Mouse (Mus musculus): Measurements from ENCODE around the gene Uqcrq.

Gene Uqcrq

DNA sequence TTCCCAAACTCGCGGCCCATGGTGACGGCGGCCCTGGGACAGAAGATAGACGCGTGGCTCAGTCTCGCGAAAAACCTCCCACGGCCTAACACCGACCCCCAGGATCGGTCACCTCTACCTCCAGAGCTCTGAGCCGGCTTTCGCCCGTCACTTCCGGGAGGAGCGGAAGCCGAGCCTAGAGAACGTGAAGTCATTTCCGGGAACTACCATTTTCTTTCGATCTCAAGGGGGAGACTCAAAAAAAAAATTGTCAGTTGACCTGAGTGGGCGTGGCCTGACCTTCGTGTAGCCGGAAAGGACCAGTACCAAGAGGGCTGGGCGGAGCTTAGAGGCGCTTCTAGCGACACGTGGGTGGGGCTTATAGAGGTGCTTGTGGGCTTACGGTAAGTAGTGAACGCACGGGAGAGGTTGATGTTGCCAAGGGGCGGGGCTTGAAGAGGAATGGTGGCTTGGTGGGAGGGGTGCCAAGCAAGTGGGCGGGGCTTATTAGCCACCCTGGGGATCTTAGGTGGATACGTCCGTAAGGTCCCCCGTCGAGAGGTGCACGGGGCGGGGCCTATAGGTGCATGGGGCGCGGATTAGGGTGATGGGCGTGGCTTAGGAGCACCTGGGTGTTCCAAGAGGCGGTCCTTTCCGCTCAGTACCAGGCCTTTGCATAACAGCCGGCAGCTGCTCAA, at the start of gene Uqcrq, which contains the start of gene Gdf9:
Gene Uqcrq, minus strand, starts transcription at position 162 of the 677 bp plus-strand sequence.
Gene Gdf9, plus strand, starts transcription at position 354 of the 677 bp plus-strand sequence.
- peak; percentile 92 for DNase-seq (ENCODE audit: low spot score)

DNA sequence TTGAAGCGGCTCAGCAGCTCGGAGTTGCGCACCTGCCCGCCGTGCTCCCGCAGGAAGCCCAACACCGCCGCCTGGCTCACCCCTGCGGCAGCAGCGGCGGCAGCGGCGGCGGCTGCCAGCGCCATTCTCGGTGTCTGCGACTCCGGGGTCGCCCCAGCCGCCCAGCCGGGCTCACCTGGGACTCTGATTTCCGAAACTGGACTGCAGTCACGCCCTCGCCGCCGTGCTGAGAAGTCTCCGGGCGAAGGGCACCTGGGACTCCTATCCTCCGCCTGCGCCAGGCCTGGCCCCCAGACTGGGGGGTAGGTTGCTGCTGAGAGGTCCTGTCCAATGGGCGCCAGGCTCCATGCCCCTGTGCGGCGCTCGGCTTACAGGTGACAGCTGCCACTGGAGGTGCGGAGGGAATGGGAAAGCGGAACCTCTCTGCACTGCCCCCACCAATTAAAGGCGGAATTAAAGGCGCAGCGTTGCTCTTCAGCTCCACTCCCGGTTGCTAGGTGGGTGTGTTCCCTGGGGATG, 49.2 kb upstream of the Uqcrq start, which contains the start of the genes Gm9945 and Sowaha:
Gene Gm9945, plus strand, starts transcription at position 384 of the 519 bp plus-strand sequence.
Gene Sowaha, minus strand, starts transcription at position 492 of the 519 bp plus-strand sequence.
- DNase-seq (ENCODE audit: low spot score) = no peak

DNA sequence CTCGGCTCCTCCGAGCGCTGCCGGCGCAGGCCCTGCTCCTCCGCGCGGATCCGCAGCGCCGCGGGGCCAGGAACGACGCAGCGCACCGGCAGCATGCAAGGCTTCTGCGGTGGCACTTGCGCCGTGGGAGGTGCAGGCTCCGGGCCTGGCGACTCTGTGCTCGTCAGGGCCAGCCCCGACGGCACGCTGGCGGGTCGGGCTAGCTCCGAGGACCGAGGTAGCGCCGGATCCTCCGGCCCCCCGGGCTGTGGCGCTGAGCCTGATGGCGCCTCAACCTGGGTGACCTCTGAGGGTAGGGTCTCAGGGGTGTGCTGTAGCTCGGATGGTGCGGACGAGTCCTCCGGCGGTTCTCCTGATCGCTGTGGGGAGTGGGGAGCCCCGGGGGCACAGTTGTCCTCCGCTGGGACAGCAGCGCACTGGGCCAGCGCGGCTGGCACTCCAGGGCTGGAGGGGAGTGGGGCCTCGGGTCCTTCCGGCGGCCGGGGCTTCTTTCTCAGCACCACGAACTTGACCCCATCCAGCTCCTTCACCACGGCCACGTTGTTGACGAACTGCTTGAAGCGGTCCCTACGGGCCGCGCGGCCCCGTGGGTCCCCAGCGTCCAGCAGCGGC, 48.6 kb upstream of the Uqcrq start:
- no peak for DNase-seq (ENCODE audit: low spot score)

DNA sequence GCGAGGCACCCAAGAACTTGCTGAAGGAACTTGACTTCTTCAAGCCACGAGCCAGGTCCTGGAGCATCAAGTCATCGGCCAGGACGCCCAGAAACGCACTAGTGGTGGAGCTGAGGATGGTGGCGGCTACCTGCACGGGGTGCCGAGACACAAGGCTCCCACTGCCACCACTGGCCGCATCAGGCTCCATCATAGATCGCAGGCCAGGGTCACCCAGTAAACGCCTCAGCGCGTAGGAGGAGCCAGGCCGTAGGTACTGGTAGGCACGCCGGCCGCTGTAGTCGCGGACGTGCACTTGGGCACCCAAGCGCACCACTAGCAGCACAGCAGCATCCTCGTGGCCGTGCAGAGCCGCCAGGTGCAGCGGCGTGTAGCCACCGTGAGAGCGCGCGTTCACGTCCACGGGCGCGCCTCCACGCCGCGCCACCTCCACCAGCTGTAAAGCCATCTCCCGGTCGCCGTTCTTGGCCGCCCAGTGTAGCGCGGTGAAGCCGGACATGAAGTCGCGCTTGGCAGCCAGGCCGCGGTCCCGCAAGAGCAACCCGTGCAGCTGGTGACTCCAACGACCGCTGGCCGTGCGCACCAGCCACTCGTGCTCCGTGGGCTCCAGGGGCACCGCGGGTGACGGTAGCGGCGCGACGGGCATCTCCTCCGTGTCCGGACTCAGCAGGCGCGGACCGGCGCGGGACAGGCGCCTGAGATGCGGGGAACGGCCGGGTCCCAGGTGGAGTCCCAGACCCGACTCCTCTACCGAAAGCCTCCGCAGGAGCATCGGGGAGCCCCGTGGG, 47.9 kb upstream of the Uqcrq start:
- no peak for DNase-seq (ENCODE audit: low spot score)

DNA sequence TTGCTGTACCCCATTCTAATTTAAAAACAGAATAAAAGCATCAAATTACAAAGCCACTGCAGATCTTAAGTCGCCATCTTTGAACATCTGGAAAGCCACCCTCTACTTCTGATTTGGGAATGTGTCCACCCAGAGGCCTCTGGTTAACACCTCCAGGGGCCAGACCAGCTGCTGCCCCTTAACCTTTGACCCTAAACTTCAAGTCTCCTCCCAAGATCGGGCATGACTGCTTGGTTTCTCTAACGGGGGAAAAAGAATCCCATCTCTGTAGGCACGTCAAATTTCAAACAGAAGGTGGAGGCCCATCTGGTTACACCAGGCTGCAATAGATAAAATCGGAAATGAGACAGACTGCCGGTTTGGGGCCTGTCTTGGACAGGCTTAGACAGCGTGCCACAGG, 47.2 kb upstream of the Uqcrq start:
- DNase-seq (ENCODE audit: low spot score) = no peak

DNA sequence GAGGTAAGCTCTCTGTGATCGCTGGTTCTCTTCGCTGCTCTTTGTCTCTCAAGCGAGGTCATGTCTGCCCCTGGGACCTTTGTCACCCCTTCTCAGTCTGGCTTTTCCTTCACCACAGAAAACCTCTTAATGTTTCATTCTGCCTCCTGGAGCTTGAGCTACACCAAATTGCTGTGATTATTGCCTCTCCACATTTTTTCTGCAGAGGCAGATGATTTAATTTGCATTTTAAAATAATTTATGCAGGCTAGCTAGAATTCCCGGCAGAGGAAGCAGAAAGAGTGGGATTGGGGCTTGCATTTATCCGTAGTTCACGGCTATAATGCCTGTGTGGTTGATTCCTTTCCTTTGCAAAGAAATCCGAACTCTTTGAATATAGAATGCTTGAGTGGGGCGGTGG, 45.0 kb upstream of the Uqcrq start:
- DNase-seq (ENCODE audit: low spot score) = no peak

DNA sequence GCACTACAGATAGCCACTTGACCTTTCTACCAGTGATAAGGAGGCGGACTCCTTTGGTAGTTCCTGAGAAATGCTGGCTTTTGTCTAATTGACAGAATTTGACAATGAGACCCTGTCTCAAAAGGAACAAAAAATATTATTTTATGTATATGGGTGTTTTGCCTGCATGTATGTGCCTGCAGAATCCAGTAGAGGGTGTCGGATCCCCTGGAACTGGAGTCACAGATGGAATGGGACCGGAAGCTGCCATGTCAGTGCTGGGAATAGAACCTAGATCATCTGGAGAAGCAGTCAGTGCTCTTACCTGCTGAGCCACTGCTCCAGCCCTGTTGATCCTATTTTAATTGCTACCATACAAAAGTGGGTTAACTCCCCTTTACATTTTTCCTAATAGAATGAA, 42.1 kb upstream of the Uqcrq start:
- no peak for DNase-seq (ENCODE audit: low spot score)

DNA sequence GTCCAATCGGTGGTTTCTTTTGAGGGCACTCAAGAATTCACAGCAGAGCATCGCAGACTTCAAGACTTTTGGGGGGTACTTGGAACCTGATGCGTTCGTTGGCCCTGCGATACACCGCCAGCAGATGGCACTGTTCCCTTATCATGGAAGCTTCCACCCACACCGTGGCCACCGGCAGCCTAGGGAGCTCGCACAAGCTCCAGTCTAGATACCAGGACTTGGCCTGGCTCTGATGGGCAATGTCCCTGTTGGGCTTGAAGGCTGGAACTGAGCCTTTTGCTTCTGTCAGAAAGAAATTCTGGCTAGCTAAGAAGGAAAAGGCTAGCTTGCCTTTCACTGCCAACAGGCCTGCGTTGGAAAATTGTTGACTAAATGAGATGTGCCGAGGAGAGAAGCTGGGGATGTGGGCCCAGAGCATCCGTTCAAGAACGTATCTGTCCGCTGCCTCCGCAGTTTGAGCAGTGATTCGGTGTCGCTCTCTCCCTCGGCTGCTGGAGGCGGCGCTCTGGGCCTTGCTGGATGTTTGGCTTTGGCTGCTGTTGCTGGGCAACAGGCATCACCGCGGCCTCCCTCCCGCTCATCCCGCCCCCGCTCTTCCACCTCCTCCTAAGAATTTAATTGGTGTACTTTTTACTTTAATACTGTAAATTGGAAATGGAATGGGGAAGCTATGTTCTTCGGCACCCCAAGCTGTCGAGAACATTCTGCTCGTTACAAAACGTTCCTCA, 39.5 kb upstream of the Uqcrq start, which contains the start of gene Gm9837:
Gene Gm9837, minus strand, starts transcription at position 512 of the 728 bp plus-strand sequence.
- DNase-seq (ENCODE audit: low spot score) = peak; percentile 65

DNA sequence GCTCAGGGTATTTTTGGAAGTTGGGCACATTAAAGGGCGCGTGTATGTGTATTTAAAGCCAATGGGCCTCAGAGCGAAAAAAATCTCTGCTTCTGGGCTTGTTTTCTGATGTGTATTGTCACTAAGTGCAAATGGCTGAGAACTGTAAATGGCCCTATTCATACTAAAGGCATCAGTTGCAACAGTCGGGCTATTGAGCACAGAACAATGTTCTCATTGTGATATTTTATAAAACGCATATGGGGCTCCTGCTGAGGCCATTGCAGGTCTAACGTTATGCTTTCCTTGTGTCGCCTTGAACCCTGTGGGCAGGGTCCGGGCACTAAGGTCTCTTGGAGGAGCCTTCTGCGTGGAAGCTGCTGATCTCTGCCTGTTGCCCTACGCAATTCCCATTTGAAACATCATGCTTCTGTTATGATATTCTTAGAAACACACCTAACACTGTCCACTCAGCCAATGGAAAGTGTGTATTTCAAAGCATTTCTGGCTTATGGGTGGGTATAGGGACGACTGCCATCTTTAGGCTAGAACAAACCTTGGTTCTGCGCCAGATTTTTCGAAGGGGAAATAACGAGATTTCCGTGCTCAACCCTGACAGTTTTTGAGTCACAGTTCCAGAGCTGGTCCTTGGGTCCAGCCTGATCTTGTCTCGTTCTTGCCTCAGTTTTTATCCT, 38.8 kb upstream of the Uqcrq start:
- no peak for DNase-seq (ENCODE audit: low spot score)

DNA sequence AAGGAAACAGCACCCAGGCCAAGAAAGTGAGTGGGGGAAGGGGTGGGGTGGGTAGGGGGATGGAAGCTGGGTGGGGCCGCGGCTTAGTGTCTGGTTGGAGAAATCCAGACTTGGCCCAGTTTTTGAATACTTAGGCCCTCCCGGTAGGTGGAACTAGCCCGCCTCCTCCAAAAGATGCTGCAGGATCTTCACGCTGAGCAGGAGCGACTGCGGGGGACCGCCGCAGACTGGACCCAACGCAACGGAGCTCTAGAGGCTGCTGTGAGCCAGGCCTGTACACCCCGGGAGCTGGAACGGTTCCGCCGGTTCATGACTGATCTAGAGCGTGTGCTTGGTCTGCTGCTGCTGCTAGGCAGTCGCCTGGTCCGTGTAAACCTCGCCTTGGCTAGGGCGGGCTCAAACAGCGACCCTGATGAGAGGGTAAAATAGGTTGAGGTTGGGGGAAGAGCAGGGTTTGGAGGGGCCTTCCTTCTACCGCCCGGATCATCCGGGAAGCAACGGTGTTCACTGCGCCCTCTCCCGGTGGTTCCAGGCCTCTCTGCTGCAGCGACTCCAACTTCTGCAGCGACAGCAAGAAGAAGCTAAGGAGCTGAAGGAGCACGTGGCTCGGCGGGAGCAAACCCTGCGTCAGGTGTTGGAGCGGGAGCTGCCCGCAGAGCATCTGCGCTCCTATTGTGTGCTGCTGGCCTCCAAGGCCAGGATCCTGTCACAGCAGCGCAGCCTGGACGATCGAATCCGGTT, 35.8 kb upstream of the Uqcrq start:
- DNase-seq (ENCODE audit: low spot score) = no peak

DNA sequence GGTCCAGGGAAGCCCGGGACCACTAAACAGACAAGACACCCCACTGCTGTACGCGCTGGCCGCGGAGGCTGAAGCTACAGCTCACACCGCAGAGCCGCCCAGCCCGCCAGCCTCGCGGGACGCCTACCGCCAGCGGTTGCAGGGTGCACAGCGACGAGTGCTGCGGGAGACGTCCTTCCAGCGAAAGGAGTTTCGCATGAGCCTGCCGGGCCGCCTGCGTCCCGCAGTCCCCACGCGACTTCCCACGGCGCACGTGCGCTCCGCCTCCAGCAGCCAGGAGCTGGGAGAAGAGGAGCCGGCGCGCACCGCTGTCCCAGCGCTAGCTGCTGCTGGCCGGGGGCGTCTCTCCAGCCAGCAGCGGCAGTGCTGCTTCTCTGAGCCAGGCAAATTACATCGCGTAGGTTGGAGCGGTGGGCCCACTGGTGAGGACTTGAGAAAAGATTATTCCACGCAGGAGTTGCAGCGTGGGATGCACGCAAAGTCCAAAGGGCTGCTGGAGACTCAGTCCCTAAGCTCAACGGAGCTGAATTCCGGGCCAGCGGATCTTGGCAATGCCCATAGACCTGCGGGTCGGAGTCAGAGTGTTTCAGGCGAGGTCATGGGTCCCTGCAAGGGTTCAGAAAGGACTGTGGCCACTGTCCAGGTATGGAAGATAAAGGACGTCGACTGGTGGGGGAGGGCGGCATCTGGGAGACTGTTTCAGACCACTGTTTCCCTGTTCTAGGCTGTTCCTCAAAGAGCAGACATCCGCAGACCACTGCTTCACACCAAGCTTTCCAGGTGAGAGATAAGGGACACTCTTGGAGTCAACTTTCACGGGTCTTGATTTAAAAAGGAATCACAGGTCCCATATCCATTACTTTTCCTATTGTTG, 33.2 kb upstream of the Uqcrq start:
- DNase-seq (ENCODE audit: low spot score) = no peak

DNA sequence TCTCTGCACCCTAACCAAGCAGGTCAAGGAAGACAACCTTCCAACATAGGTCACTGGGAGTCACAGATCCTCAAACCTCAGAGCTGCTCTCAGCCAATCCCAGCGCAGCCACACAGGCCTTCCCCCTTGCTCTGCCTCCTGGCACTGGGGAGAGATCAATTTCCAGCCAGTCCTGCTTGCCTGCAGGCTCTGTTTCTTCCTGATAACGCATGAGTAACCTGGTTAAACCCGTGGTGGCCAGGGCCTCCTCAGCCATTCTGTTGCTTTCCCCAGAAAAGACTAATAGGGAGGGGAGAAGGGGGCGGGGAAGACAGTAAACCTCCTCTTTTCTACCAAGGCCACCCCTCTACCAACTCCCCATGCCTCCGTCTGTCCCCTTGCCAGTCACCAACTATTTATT, 31.1 kb upstream of the Uqcrq start:
- no peak for DNase-seq (ENCODE audit: low spot score)

DNA sequence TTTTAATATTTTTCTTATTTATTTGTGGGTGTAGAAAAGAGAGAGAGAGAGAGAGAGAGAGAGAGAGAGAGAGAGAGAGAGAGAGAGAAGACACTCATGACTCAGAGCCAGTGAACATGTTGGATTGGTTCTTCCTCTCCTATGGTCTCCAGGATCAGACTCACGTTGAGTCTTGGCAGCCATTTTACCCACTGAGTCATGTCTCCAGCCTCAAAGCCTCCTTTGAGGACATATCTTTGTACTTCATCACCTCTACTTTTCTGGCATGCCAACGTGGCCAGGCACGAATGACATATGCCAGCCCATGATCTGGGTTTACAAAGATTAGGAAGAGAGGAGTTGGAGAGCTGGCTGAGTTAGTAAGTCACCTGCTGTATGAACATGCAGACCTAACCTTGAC, 29.6 kb upstream of the Uqcrq start:
- DNase-seq (ENCODE audit: low spot score) = no peak

DNA sequence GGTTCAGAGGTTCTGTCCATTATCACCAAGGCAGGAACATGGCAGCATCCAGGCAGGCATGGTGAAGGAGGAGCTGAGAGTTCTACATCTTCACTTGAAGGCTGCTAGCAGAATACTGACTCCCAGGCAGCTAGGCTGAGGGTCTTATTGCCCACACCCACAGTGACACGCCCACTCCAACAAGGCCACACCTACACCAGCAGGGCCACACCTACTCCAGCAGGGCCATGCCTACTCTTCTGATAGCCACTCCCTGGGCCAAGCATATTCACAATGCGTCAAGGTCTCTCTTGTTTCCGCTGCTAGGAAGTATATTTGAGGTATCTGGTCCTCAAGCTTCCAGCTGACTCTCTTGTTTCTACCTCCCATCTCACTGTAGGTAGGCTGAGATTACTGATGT, 28.4 kb upstream of the Uqcrq start:
- no peak for DNase-seq (ENCODE audit: low spot score)

DNA sequence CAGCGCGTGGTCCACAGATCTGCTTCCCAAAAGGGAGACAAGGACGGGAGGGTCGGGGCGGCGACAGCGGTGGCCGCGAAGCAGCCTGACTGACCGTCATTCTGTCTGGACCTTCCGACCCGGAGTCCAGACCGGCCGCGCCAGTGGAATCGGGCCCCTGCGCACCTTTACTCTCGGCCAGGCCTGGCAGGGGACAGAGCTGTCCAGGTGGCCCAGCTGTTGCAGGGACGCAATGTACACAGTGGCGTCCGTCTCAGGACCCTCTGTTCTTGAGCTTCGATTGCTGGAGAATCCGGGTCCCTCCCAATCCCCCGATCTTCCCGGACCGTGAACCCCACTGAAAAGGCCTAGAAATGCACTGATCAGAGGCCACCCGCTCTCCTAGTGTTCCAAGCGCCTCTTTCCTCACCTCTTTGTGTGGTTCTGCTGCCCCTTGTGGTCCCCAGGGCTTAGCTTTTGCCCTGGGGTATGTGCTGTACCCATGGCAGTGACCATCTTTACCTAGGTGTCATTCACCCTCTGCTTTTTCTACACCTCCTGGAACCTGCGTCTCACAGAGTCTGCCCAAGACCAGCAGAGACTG, 26.8 kb upstream of the Uqcrq start:
- DNase-seq (ENCODE audit: low spot score) = no peak

DNA sequence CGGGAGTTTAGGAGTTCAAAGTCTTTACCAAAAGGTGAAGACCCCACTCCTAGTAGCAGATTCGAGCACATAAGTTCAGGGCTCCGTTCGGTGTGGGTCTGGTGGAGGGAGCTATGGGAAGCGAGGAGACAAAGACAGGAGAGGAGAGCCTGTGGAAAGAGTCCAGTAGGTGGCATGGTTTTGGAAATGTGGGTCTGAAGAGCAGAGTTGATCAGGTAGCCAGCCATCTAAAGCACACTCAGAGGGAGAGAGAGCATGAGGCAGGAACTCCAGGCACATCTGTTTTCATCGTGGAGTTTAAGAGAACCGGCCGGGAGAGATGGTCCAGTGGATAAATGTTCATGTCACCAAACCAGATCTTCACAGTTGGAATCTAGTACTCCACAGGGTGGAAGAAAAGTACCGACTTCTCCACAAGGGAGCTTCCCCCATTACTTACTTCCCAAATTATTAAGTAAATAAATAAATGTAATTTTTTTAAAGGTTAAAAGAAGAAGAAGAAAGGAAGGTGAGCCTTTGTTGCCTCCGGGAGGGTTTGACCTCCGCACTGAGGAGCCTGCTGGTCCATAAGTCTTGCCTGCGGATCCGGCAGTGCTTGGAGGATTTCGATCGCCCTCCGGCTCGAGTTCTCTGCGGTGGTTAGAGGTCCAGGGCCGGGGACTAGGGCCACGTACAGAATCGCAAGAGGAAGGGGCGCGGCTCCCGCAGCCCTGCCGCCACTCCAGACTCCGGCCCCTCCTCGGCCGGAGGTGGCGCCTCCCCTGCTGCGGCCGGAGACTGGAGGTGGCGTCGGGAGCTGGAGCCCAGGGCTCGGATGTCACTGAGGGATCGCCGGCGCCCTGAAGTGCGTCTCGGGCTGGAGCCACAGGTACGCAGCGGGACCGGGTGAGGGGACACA, 26.1 kb upstream of the Uqcrq start, which contains the start of the genes Gm10447 and Shroom1:
Gene Gm10447, minus strand, starts transcription at position 637 of the 898 bp plus-strand sequence.
Gene Shroom1, plus strand, starts transcription at position 732 of the 898 bp plus-strand sequence.
- no peak for DNase-seq (ENCODE audit: low spot score)

DNA sequence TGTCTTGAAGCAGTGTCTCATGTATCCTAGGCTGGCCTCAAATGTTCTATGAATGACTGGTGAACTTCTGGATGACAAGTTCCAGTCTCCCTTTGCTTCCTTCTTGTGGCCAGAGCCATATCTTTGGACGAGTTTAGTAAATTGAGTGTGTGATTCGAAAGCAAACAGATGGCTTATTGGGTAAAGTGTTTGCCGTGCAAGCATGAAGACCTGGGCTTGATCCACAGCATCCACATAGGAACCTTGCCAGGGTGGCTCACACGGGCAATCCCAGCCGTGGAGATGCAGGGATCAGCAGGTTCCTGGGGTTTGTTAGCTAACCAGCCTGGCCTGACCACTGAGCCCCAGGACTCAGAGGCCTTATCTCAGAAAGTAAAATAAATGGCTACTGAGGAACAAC, 22.4 kb upstream of the Uqcrq start:
- no peak for DNase-seq (ENCODE audit: low spot score)

DNA sequence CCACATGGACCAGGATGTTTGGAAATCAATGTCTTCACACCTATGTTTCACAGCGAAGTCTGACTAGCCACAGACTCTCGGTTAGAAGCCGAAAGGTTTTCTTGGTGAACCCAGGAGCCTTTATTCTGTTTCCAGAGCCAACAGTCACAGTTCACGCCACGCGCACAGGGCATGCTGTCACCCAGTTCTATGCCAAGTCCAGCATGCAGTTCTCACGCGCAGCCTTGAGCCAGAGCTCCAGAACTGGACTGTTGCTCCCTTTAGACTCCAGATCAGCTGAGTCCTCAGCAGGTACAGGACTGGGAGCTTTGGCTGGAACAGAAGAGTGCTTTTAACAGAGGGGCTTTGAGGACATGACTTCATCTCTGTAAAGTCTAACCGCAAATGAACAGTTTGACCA, 21.8 kb upstream of the Uqcrq start:
- DNase-seq (ENCODE audit: low spot score) = no peak

Data from urinary bladder, postnatal 10 days (tissue).